Mouse (Mus musculus) embryonic stem cell, embryonic (primary cell): ENCODE results near the gene 9130204L05Rik.

Experiments
- CTCF ChIA-PET, 4 experiments: fragments of 300-600 bp in 2 of 4; fragments of 350-600 bp in 2 of 4; sonication (Branson Sonifier 250); formaldehyde crosslinking; loops; one replicate each; lab custom pipeline; 2022; ENCODE audit warnings: inconsistent platforms in 2 of 4; lab: Charles Lee
- POLR2A ChIA-PET, 4 experiments: fragments of 300-600 bp in 2 of 4; fragments of 350-600 bp in 2 of 4; sonication (Branson Sonifier 250); formaldehyde crosslinking; loops; one replicate each; lab custom pipeline; 2022; ENCODE audit warnings: antibody characterized with exemption in 4 of 4, inconsistent platforms in 1 of 4; lab: Charles Lee

9130204L05Rik gene

GRCm38 (mm10) chr3:91090703-91091102 lies at the start of gene 9130204L05Rik:
TSS of gene 9130204L05Rik (minus strand) at chr3:91090803.
- CTCF ChIA-PET, result no interaction called here

GRCm38 (mm10) chr3:91108696-91109095 lies 18.1 kb upstream of the 9130204L05Rik start:
- CTCF ChIA-PET, result no interaction called here
- POLR2A ChIA-PET, result no interaction called here

More at GRCm38 (mm10) chr3:91090703-91091102, at the start of gene 9130204L05Rik:
- POLR2A ChIA-PET, result no interaction called here

- ChIA-PET CTCF (interaction anchor here in 1 of 4 experiments (1.7 kb wide), 1 partner anchor 349 kb away, joined by 4 read pairs; no protein-coding TSS in a partner anchor), POLR2A (no interaction called here)
Measured at GRCm38 (mm10) chr3:91059211-91059610, 31.4 kb downstream of the 9130204L05Rik start.

- POLR2A ChIA-PET, result no interaction called here
- CTCF ChIA-PET, result interaction anchor here in 2 of 4 experiments (0.6 to 2.0 kb wide), 3 partner anchors 197 to 412 kb away, joined by 3 to 5 read pairs (median 5); no protein-coding TSS in a partner anchor
Measured at GRCm38 (mm10) chr3:91052654-91053053, 37.9 kb downstream of the 9130204L05Rik start.
